Mouse (Mus musculus) lung, adult 2 months (tissue): ENCODE results near the gene Pkdrej. TPM values are rescaled to one million over a fixed set of nuclear protein-coding genes. Genes with fewer than 3 reads are reported as not detected.

Experiments used
- DNase-seq: peaks from one replicate; pipeline ENCODE4 v3.0.0; 2022
- H3K4me1 ChIP-seq: fragments of 200-500 bp; 2 replicates; pipeline ENCODE4 v1.6.1; 2011; ENCODE audit warnings: low read length; ENCODE audit not compliant: control insufficient read depth, insufficient read depth
- H3K4me3 ChIP-seq: fragments of 200-500 bp; replicated peaks from 2 replicates; pipeline ENCODE3; 2011; ENCODE audit warnings: low read depth, mild to moderate bottlenecking, control low read depth, low read length; ENCODE audit errors: extremely low read depth
- CTCF ChIP-seq: fragments of 200-500 bp; IDR thresholded peaks from 2 replicates; pipeline ENCODE4 v1.5.1; 2011; ENCODE audit warnings: mild to moderate bottlenecking, low read length, control low read depth; ENCODE audit not compliant: insufficient read depth
- POLR2A ChIP-seq: fragments of 200-500 bp; IDR thresholded peaks from 2 replicates; pipeline ENCODE4 v1.6.1; 2011; ENCODE audit warnings: low read depth, mild to moderate bottlenecking, control low read depth, low read length, borderline replicate concordance; ENCODE audit errors: extremely low read depth
- WGBS: fragments of 180-500 bp; shearing (Covaris S2); methylation state at CpG from one replicate; pipeline ENCODE4 v1.1.7; 2018; 5-methylcytosine and 5-hydroxymethylcytosine counted together
- polyA plus RNA-seq: library from polyadenylated mRNA; depleted of rRNA; stranded (reverse); fragments of >200 nt; gene quantifications from 2 replicates; pipeline ENCODE4 v1.2.3, GENCODE M21; 2012; rRNA removed

Pkdrej gene
- polyA plus RNA-seq, 1 experiment: 0.44 TPM

DNA sequence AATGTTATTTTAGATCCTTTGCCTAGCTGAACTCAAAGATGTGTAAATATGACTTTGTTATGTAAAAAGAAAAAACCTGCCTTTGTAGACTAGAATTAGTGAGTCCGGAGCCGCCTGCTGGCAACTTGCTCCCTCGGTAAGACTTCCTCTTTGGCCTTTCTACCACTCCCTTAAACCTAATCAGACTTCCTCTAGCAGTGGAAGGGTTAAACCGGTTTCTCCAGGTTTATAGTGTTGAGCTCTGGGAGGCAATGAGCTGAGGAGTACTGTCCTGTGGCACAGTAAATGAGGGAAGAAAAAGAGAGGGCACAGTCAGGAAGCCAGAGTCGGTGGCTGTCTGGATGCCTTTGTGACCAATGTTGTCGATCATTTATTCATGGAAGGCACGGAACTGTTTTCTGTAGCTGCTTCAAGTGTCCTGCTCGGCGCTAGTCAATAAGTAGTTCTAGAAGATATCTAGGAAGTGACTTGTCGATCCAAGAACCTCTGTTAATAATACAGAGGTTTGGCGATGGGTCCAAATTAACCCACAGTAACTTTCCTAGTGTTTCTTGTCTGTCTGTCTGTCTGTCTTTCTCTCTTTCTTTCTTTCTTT lies 49.3 kb downstream of the Pkdrej start:
- Histone ChIP-seq H3K4me1 (no peaks in the 10 kb centered on the region), H3K4me3 (no peak overlapping the region)
- 71% methylated on average over 11 of the region's 11 CpGs for WGBS
- no peak for TF ChIP-seq POLR2A
- TF ChIP-seq CTCF: no peak
- no peak for DNase-seq

DNA sequence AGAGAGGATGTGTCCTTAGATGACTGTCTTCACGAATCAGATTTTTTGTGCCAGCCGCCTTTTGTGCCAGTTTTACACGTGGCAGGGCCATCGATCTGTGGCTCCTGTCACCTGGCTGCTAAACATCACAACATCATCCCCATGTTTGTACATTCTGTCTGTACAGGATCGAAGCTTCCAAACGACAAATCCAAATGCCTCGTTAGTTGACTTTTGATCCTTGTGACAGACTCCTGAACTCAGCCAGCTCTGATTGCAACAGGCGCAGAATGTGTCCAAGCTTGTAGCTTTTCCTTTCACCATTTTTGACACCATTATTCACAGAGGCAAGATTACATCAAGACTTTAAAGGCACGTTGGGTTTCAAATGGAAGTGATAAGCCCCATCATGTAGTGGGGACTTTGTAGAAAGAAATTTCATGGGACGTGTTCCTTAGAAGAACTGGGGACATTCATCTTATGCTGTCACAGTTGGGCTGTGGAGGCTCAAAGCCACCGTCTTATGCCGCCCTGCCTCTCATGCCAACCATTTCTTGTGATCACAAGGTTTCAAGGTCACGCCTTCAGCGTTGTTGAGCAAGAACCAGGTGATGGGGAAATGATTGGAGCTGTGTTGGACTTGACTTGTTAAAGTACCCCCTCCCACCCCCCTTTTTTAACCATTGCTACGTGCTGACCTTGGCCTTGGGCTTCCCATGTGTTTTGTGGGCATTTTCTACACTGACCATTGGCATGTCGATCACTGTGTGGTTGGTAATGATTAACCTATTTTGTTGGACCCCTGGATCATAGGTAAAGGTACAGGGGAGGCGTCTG lies 50.0 kb downstream of the Pkdrej start:
- no peak overlapping the region for H3K4me3 ChIP-seq
- TF ChIP-seq POLR2A (no peak), CTCF (no peak)
- DNase-seq: no peak
- H3K4me1 ChIP-seq: no peaks in the 10 kb centered on the region
- WGBS: 75% methylated on average over 17 of the region's 17 CpGs

DNA sequence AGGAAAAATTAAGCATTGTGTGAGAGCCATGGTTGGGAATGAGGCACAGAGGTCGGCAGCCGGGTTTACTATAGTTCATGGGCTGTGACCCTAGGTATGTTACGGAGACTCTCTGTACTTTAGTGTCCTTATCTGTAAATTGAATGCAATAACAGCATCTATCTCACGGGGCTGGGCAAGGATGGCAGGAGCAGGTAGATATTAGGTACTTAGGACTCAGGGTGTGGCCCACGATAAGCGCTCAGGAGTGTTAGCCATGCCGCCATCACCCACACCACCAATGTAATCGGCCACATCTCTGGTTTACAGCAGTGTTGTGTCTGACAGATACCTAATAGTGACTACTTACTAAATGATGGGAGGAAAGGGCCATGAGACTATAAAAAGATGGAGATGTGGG lies 52.5 kb downstream of the Pkdrej start:
- Histone ChIP-seq H3K4me3 (no peak overlapping the region), H3K4me1 (no peaks in the 10 kb centered on the region)
- DNase-seq: no peak
- WGBS: 87% methylated on average over 8 of the region's 8 CpGs
- TF ChIP-seq CTCF: no peak
- TF ChIP-seq POLR2A: no peak

DNA sequence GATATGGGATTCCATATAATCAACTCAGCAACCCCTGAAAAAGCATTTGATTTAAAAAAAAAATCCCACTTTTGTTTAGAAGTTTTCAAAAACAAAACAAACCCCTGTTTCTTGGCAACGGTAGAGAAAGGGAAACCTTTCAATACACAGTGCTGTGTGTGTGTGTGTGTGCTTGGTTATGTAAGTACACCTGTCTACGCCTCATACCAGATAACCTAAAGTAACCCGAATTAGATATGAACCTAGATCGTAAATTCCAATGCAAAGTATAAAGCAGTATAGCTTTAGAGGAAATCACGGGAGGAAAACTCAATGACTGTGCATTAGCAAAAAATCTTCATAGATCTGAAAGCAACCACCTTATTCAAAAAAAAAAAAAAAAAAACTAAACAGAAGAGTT lies 54.9 kb downstream of the Pkdrej start:
- Histone ChIP-seq H3K4me3 (no peak overlapping the region), H3K4me1 (no peaks in the 10 kb centered on the region)
- no peak for DNase-seq
- no peak for TF ChIP-seq POLR2A
- no peak for TF ChIP-seq CTCF
- 81% methylated on average over 5 of the region's 5 CpGs for WGBS

DNA sequence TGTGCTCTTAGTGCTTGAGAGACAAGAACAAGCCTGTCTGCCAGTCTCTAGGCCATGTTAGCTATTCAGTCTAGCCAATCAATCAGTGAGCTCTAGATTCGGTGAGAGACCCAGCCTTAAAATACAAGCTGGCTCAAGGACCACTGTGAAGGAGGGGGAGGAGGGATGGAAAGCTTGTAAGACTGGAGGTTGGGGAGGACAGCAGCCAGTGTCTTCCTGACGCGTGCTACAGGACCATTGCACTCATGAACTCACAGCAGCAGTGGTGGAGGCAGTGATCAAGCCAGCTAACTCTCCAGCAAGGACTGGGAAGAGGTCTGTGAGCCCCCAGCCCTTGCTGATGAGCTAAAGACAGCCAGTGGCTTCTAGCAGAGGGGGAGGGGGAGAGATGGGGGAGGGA lies 56.5 kb downstream of the Pkdrej start:
- no peak for DNase-seq
- TF ChIP-seq POLR2A: no peak
- no peak for TF ChIP-seq CTCF
- 48% methylated on average over 3 of the region's 3 CpGs for WGBS

More for the DNA sequence above, 56.5 kb downstream of the Pkdrej start:
- no peaks in the 10 kb centered on the region for H3K4me1 ChIP-seq
- H3K4me3 ChIP-seq: no peak overlapping the region

Other genes starting within 250 kb of the Pkdrej start
- 7.0 and 13.2 TPM in 2 replicates for gene Wnt7b, start 239.3 kb downstream of the Pkdrej start, polyA plus RNA-seq
- gene Ppara, start 86.8 kb downstream of the Pkdrej start, polyA plus RNA-seq: 2.2 and 2.3 TPM in 2 replicates
- gene Cdpf1, start 10.0 kb downstream of the Pkdrej start, polyA plus RNA-seq: 39.0 and 43.0 TPM in 2 replicates
- gene Ttc38, start 10.6 kb upstream of the Pkdrej start, polyA plus RNA-seq: 8.7 and 13.0 TPM in 2 replicates
- gene Gtse1, start 38.0 kb upstream of the Pkdrej start, polyA plus RNA-seq: 1.0 and 2.0 TPM in 2 replicates
- 32.6 and 43.9 TPM in 2 replicates for gene Trmu, start 57.6 kb upstream of the Pkdrej start, polyA plus RNA-seq
- gene Celsr1, start 212.0 kb upstream of the Pkdrej start, polyA plus RNA-seq: 16.0 and 16.2 TPM in 2 replicates
- gene Gramd4, start 236.0 kb upstream of the Pkdrej start, polyA plus RNA-seq: 21.5 and 24.4 TPM in 2 replicates